Mouse (Mus musculus): ENCODE measurements around the gene Smox. TPM values are rescaled to one million over a fixed set of nuclear protein-coding genes. Genes with fewer than 3 reads are reported as not detected.
A peak's percentile ranks its signal among the peaks of the same experiment; 100 is the strongest.

Smox gene
- total RNA-seq, 1 experiment from 2014 or later, result 20.6 TPM

GRCm38 (mm10) chr2:131481733-131482132 lies 9.6 kb upstream of the Smox start:
- ATAC-seq (replicated peaks; ENCODE audit: insufficient number of reproducible peaks, low FRiP score, low TSS enrichment, poor library complexity, severe bottlenecking), result no peak

GRCm38 (mm10) chr2:131482478-131482877 lies 8.8 kb upstream of the Smox start:
- no peak for ATAC-seq (replicated peaks; ENCODE audit: insufficient number of reproducible peaks, low FRiP score, low TSS enrichment, poor library complexity, severe bottlenecking)

- ATAC-seq (replicated peaks; ENCODE audit: insufficient number of reproducible peaks, low FRiP score, low TSS enrichment, poor library complexity, severe bottlenecking), result no peak
Observed at GRCm38 (mm10) chr2:131483562-131483961, 7.7 kb upstream of the Smox start.

- no peak for ATAC-seq (replicated peaks; ENCODE audit: insufficient number of reproducible peaks, low FRiP score, low TSS enrichment, poor library complexity, severe bottlenecking)
Observed at GRCm38 (mm10) chr2:131484182-131484581, 7.1 kb upstream of the Smox start.

GRCm38 (mm10) chr2:131485126-131485525 lies 6.2 kb upstream of the Smox start:
- ATAC-seq (replicated peaks; ENCODE audit: insufficient number of reproducible peaks, low FRiP score, low TSS enrichment, poor library complexity, severe bottlenecking), result no peak

GRCm38 (mm10) chr2:131486046-131486445 lies 5.2 kb upstream of the Smox start:
- ATAC-seq (replicated peaks; ENCODE audit: insufficient number of reproducible peaks, low FRiP score, low TSS enrichment, poor library complexity, severe bottlenecking), result no peak

- ATAC-seq (replicated peaks; ENCODE audit: insufficient number of reproducible peaks, low FRiP score, low TSS enrichment, poor library complexity, severe bottlenecking), result no peak
Observed at GRCm38 (mm10) chr2:131487337-131487736, 4.0 kb upstream of the Smox start.

- ATAC-seq (replicated peaks; ENCODE audit: insufficient number of reproducible peaks, low FRiP score, low TSS enrichment, poor library complexity, severe bottlenecking), result no peak
Observed at GRCm38 (mm10) chr2:131488261-131488660, 3.0 kb upstream of the Smox start.

- ATAC-seq (replicated peaks; ENCODE audit: insufficient number of reproducible peaks, low FRiP score, low TSS enrichment, poor library complexity, severe bottlenecking), result no peak
Observed at GRCm38 (mm10) chr2:131488870-131489269, 2.4 kb upstream of the Smox start.

- ATAC-seq (replicated peaks; ENCODE audit: insufficient number of reproducible peaks, low FRiP score, low TSS enrichment, poor library complexity, severe bottlenecking), result no peak
Observed at GRCm38 (mm10) chr2:131489591-131489990, 1.7 kb upstream of the Smox start.

GRCm38 (mm10) chr2:131491707-131492595 lies 655 bp downstream of the Smox start:
- ATAC-seq (replicated peaks; ENCODE audit: insufficient number of reproducible peaks, low FRiP score, low TSS enrichment, poor library complexity, severe bottlenecking), result peak; percentile 35; the same call in 1 of the 2 replicates

- ATAC-seq (replicated peaks; ENCODE audit: insufficient number of reproducible peaks, low FRiP score, low TSS enrichment, poor library complexity, severe bottlenecking), result no peak
Observed at GRCm38 (mm10) chr2:131492596-131493139, 1.4 kb downstream of the Smox start.

- no peak for ATAC-seq (replicated peaks; ENCODE audit: insufficient number of reproducible peaks, low FRiP score, low TSS enrichment, poor library complexity, severe bottlenecking)
Observed at GRCm38 (mm10) chr2:131493446-131493845, 2.1 kb downstream of the Smox start.

GRCm38 (mm10) chr2:131495256-131495655 lies 4.0 kb downstream of the Smox start:
- ATAC-seq (replicated peaks; ENCODE audit: insufficient number of reproducible peaks, low FRiP score, low TSS enrichment, poor library complexity, severe bottlenecking), result no peak

GRCm38 (mm10) chr2:131496125-131496820 lies 5.0 kb downstream of the Smox start:
- no peak for ATAC-seq (replicated peaks; ENCODE audit: insufficient number of reproducible peaks, low FRiP score, low TSS enrichment, poor library complexity, severe bottlenecking)

- ATAC-seq (replicated peaks; ENCODE audit: insufficient number of reproducible peaks, low FRiP score, low TSS enrichment, poor library complexity, severe bottlenecking), result no peak
Observed at GRCm38 (mm10) chr2:131497224-131497856, 6.0 kb downstream of the Smox start.

GRCm38 (mm10) chr2:131498219-131498618 lies 6.9 kb downstream of the Smox start:
- ATAC-seq (replicated peaks; ENCODE audit: insufficient number of reproducible peaks, low FRiP score, low TSS enrichment, poor library complexity, severe bottlenecking), result no peak

- ATAC-seq (replicated peaks; ENCODE audit: insufficient number of reproducible peaks, low FRiP score, low TSS enrichment, poor library complexity, severe bottlenecking), result no peak
Observed at GRCm38 (mm10) chr2:131499290-131499845, 8.1 kb downstream of the Smox start.

- no peak for ATAC-seq (replicated peaks; ENCODE audit: insufficient number of reproducible peaks, low FRiP score, low TSS enrichment, poor library complexity, severe bottlenecking)
Observed at GRCm38 (mm10) chr2:131501886-131502285, 10.6 kb downstream of the Smox start.

All from monocyte, adult 5-6 weeks (primary cell).